Mouse (Mus musculus): ENCODE data around the gene Lilr4b. TPM values are rescaled to one million over a fixed set of nuclear protein-coding genes. Genes with fewer than 3 reads are reported as not detected.
"Not testable (repeated sequence)": the region's sequence is repeated elsewhere in the genome, so short reads cannot be mapped to it uniquely, and the experiment has no call there.

The Lilr4b gene
- polyA plus RNA-seq (2014; fragmentation: Nextera tagmentation; extraction: Ambion mirVana) = 0.71 and 0.84 TPM in 2 replicates

DNA sequence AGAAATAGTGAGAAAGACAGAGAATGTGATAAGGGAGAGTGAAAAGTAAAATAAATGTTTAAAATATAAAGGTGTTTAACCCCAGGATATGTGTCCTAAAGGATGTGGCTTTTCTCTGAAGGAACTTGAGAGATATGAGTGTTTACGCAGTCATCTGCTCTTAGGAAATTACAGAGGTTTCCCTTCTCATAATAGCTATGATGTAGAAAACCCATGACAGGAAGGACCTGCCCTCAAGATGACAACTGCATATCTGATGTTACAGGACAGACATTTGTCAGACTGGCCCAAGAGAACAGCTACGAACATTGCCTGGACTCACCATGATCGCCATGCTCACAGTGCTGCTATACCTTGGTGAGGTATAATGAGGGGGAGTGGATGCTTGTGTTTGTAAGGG is at the start of gene Lilr4b, which contains the start of gene Gm49339:
TSS of gene Lilr4b (plus strand) at position 236 of the 400 bp plus-strand sequence.
TSS of gene Gm49339 (plus strand) at position 216 of the 400 bp plus-strand sequence.
- 78% methylated on average over 1 of the region's 3 CpGs for WGBS
- H3K36me3 ChIP-seq (ENCODE audit: insufficient read depth); H3K4me2 ChIP-seq; H3K27me3 ChIP-seq (ENCODE audit: insufficient read depth, low read length); H3K27ac ChIP-seq (ENCODE audit: low read depth); DNase-seq; H3K9ac ChIP-seq; H3K4me3 ChIP-seq (ENCODE audit: low read depth, low read length); H3K9me3 ChIP-seq (ENCODE audit: low read depth, low read length); H3K4me1 ChIP-seq (ENCODE audit: insufficient read depth); ATAC-seq (ENCODE audit: insufficient read depth): not testable (repeated sequence)

DNA sequence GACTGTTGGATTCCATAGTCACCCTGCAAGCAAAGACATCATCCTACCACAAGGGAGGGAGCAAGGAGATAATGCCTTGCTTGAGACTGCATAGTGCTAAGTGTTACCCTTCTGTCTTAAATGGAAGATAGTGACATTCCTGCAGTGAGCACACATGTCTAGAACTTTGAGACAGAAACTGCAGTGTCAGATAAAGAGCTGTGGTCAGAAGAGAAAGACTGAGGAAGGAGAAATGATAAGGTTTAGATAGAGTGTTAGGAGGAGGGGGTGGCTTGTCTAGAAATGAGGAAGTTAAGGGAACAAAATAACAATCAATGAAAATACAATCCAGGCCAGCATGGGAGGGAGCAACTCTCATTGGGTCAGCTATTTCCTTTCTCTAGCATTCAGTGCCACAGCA is 47.5 kb upstream of the Lilr4b start:
- no peaks in the 10 kb centered on the region for H3K9me3 ChIP-seq (ENCODE audit: low read depth, low read length)
- H3K27me3 ChIP-seq (ENCODE audit: insufficient read depth, low read length) = no peaks in the 10 kb centered on the region
- no peak overlapping the region for H3K27ac ChIP-seq (ENCODE audit: low read depth)
- ATAC-seq (ENCODE audit: insufficient read depth) = no peak
- H3K4me1 ChIP-seq (ENCODE audit: insufficient read depth) = no peaks in the 10 kb centered on the region
- no peak overlapping the region for H3K9ac ChIP-seq
- H3K36me3 ChIP-seq (ENCODE audit: insufficient read depth) = no peaks in the 10 kb centered on the region
- no peak for TF ChIP-seq CTCF (IDR thresholded peaks at IDR 0.05; ENCODE audit: low read depth)
- no peak overlapping the region for H3K4me2 ChIP-seq
- no peak overlapping the region for H3K4me3 ChIP-seq (ENCODE audit: low read depth, low read length)
- no peak for DNase-seq

DNA sequence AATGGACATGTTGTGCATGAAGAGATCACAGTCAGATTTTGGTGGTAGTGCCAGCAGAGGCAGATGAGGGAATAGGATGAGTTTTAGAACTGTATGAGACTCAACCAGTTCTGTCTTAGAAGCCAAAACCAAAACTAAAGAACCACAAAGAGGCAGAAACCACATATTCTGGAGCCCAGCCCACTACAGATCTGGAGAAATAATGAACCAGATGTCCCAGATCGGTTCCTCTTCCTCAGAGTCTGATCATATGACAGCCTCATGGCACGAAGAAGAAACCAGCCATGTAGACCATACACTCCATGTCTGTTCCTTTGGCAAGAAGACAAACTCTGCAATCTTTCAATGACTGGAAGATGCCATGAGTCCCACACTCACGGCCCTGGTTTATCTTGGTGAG is 44.7 kb upstream of the Lilr4b start:
- Histone ChIP-seq H3K9ac (no peak overlapping the region), H3K4me3 (ENCODE audit: low read depth, low read length) (no peak overlapping the region), H3K27me3 (ENCODE audit: insufficient read depth, low read length) (no peaks in the 10 kb centered on the region), H3K36me3 (ENCODE audit: insufficient read depth) (no peaks in the 10 kb centered on the region), H3K4me2 (no peak overlapping the region), H3K9me3 (ENCODE audit: low read depth, low read length) (no peaks in the 10 kb centered on the region), H3K4me1 (ENCODE audit: insufficient read depth) (no peaks in the 10 kb centered on the region), H3K27ac (ENCODE audit: low read depth) (no peak overlapping the region)
- TF ChIP-seq CTCF (IDR thresholded peaks at IDR 0.05; ENCODE audit: low read depth) = no peak
- DNase-seq (no peak), ATAC-seq (ENCODE audit: insufficient read depth) (no peak)
- WGBS = 77% methylated on average over 3 of the region's 3 CpGs

DNA sequence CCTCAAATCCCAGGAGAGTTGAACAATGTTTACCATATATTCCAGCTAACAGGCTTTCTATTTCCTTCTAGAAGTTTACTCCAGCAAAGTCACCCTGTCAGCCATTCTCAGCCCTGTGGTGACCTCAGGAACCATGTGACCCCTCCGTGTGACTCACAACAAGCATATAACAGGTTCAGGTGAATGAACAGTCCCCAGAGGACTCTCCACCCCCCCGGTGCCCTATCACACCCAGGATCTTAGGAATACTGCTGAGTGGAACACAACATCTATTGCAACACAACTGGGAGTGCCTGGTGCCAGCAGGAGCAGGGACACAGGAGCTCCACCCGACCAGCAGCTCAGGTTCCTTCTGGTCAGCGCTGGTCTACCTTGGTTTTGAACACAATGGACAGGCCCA is 28.8 kb upstream of the Lilr4b start:
- no peak for ATAC-seq (ENCODE audit: insufficient read depth)

DNA sequence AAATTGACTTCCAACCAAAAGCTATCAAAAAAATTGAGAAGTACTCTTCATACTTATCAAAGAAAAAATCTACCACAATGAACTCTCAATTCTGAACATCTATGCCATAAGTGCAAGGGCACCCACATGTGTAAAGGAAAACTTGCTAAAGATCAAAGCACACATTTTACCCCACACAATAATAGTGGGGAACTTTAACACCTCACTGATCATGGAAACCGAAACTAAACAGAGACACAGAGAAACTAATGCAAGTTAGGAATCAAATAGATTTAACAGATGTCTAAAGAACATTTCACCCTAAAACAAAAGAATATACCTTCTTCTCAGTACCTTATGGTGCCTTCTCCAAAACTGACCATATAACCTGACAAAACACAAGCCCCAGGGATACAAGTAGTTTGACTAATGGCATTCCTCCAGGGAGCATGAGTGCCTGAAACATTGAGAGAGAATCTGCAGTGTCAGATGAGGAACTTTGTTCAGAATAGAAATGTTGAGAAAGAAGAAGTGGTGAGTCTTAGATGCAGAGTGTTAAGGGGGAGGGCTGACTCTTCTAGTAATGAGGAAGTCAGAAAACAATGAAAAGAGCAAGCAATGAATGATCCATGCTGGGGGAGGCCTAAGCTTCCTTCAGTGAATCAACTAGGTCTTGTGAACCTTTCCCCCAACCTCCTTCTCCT is 26.7 kb upstream of the Lilr4b start:
- H3K9ac ChIP-seq = no peak overlapping the region

More for the DNA sequence above, 28.8 kb upstream of the Lilr4b start:
- DNase-seq = no peak
- TF ChIP-seq CTCF (IDR thresholded peaks at IDR 0.05; ENCODE audit: low read depth) = no peak
- WGBS = 76% methylated on average over 4 of the region's 4 CpGs
- no peak overlapping the region for H3K27ac ChIP-seq (ENCODE audit: low read depth)
- H3K4me3 ChIP-seq (ENCODE audit: low read depth, low read length) = no peak overlapping the region
- H3K9ac ChIP-seq = no peak overlapping the region
- H3K4me1 ChIP-seq (ENCODE audit: insufficient read depth) = no peaks in the 10 kb centered on the region
- no peak overlapping the region for H3K4me2 ChIP-seq
- no peaks in the 10 kb centered on the region for H3K9me3 ChIP-seq (ENCODE audit: low read depth, low read length)
- H3K27me3 ChIP-seq (ENCODE audit: insufficient read depth, low read length) = no peaks in the 10 kb centered on the region
- H3K36me3 ChIP-seq (ENCODE audit: insufficient read depth) = no peaks in the 10 kb centered on the region

DNA sequence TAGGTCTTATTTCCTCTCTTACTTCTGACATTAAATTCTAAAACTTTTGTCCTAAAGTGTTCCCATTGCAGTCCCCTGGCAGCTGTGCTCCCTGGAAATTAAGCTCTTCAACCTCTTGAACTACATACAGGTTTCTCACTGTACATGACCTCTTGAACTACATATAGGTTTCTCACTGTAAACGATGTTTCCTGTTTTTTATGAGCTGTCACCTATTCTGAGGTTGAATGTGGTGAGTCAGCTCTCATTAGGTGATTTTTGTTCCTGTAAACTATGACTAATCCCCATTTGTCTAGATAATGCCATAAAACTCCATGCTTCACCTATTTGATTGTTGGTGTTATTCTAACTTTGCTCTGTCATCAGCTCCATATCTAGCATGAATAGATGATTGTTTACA is 26.1 kb upstream of the Lilr4b start:
- Histone ChIP-seq H3K27ac (ENCODE audit: low read depth) (no peak overlapping the region), H3K9ac (no peak overlapping the region), H3K9me3 (ENCODE audit: low read depth, low read length) (no peaks in the 10 kb centered on the region), H3K4me2 (no peak overlapping the region), H3K4me1 (ENCODE audit: insufficient read depth) (no peaks in the 10 kb centered on the region), H3K36me3 (ENCODE audit: insufficient read depth) (no peaks in the 10 kb centered on the region), H3K4me3 (ENCODE audit: low read depth, low read length) (no peak overlapping the region), H3K27me3 (ENCODE audit: insufficient read depth, low read length) (no peaks in the 10 kb centered on the region)
- TF ChIP-seq CTCF (IDR thresholded peaks at IDR 0.05; ENCODE audit: low read depth) = no peak
- ATAC-seq (ENCODE audit: insufficient read depth) = no peak
- no peak for DNase-seq
- WGBS = 54% methylated on average over 1 of the region's 1 CpGs

More for the DNA sequence above, 26.7 kb upstream of the Lilr4b start:
- Histone ChIP-seq H3K4me1 (ENCODE audit: insufficient read depth) (no peaks in the 10 kb centered on the region), H3K9me3 (ENCODE audit: low read depth, low read length) (no peaks in the 10 kb centered on the region), H3K27ac (ENCODE audit: low read depth) (no peak overlapping the region), H3K36me3 (ENCODE audit: insufficient read depth) (no peaks in the 10 kb centered on the region), H3K4me3 (ENCODE audit: low read depth, low read length) (no peak overlapping the region), H3K27me3 (ENCODE audit: insufficient read depth, low read length) (no peaks in the 10 kb centered on the region), H3K4me2 (no peak overlapping the region)
- TF ChIP-seq CTCF (IDR thresholded peaks at IDR 0.05; ENCODE audit: low read depth) = no peak
- no peak for DNase-seq
- WGBS = 79% methylated on average over 1 of the region's 1 CpGs
- no peak for ATAC-seq (ENCODE audit: insufficient read depth)

DNA sequence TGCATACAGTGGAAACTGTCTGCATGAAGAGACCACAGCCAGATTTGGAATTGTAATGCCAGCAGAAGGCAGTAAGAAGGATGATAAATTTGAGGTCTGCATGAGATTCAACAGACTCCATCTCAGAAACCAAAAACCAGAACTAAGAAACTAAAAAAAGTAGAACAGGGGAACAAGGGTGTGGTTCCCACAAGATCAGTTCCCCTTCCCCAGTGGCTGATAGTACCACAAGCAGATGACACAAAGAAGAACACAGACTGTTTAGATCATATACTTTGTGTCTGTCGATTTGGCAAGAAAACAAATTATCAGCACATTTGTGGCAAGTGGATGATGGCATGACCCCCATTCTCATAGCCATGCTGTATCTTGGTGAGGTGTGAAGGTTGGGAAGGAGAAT is 24.7 kb upstream of the Lilr4b start:
- WGBS = 77% methylated on average over 1 of the region's 1 CpGs

More for the DNA sequence above, 24.7 kb upstream of the Lilr4b start:
- Histone ChIP-seq H3K9me3 (ENCODE audit: low read depth, low read length) (no peaks in the 10 kb centered on the region), H3K27me3 (ENCODE audit: insufficient read depth, low read length) (no peaks in the 10 kb centered on the region), H3K36me3 (ENCODE audit: insufficient read depth) (no peaks in the 10 kb centered on the region), H3K27ac (ENCODE audit: low read depth) (no peak overlapping the region), H3K4me1 (ENCODE audit: insufficient read depth) (no peaks in the 10 kb centered on the region), H3K4me3 (ENCODE audit: low read depth, low read length) (no peak overlapping the region), H3K4me2 (no peak overlapping the region), H3K9ac (no peak overlapping the region)
- DNase-seq = no peak
- no peak for TF ChIP-seq CTCF (IDR thresholded peaks at IDR 0.05; ENCODE audit: low read depth)
- ATAC-seq (ENCODE audit: insufficient read depth) = no peak
